Comparison of ENCODE assay signal across 22 mouse cellular contexts in genomic region chr5:107219318-107219717, GRCm38 (mm10).
A peak's percentile ranks its signal among the peaks of the same experiment; 100 is the strongest.
DNase-seq lines count a peak whose midpoint lies in the region; ATAC-seq and TF ChIP-seq lines count a peak whose summit lies in the region.
"Had no signal": no experiment of that assay in that cellular context is flagged by ENCODE, and none has a peak within 500 bp of the region (broad histone marks: within the 10 kb centered on the region; RNA-seq: fewer than 3 reads in every experiment).

No protein-coding gene starts in this region.

- H3K4me3 ChIP-seq in liver, embryonic 13.5 days (replicated peaks) = no peak overlapping the region
- no peak overlapping the region for H3K4me3 ChIP-seq in liver, postnatal 0 days (ENCODE audit: low read depth, low read length)
- no peak overlapping the region for H3K4me3 ChIP-seq in embryonic fibroblast, embryonic 13.5 days (ENCODE audit: insufficient read depth, low read length)
- H3K4me3 ChIP-seq: forebrain, embryonic 10.5 days; hindbrain, embryonic 15.5 days; intestine, embryonic 15.5 days; midbrain, embryonic 10.5 days had no signal

- no peak overlapping the region for H3K9ac ChIP-seq in liver, embryonic 13.5 days
- no peak overlapping the region for H3K9ac ChIP-seq in liver, postnatal 0 days (replicated peaks)
- H3K9ac ChIP-seq: hindbrain, embryonic 15.5 days; intestine, embryonic 15.5 days; lung, embryonic 14.5 days had no signal

- no peak for DNase-seq in liver, embryonic 13.5 days
- no peak for DNase-seq in liver, postnatal 0 days
- peak; percentile 71 for DNase-seq in NIH3T3 (ENCODE audit: low read depth)
- no peak for DNase-seq in MN1 (ENCODE audit: low spot score)
- no peak for DNase-seq in thymus, postnatal 25 days
- DNase-seq: cerebellum, adult 8-10 months; cerebellum, postnatal 36 days; embryo, embryonic 11 days; gastrocnemius, postnatal 10 days; heart, adult 11 months; kidney, adult 9 months; kidney, postnatal 14 days; lung, embryonic 14.5 days; lung, postnatal 4 days had no signal

- no peak for TF ChIP-seq POLR2A in embryonic fibroblast, embryonic 13.5 days (IDR thresholded peaks at IDR 0.05; ENCODE audit: low read depth, low read length)

- no peaks in the 10 kb centered on the region for H3K36me3 ChIP-seq in liver, embryonic 13.5 days
- no peaks in the 10 kb centered on the region for H3K36me3 ChIP-seq in liver, postnatal 0 days (replicated peaks; ENCODE audit: insufficient read depth, low read length)
- H3K36me3 ChIP-seq: forebrain, embryonic 10.5 days; hindbrain, embryonic 15.5 days; midbrain, embryonic 10.5 days had no signal

- TF ChIP-seq CTCF in liver, postnatal 0 days (IDR thresholded peaks at IDR 0.05; ENCODE audit: low read depth) = no peak
- no peak for TF ChIP-seq CTCF in embryonic fibroblast, embryonic 13.5 days (IDR thresholded peaks at IDR 0.05; ENCODE audit: borderline replicate concordance, insufficient read depth, low read length)

- no peak for TF ChIP-seq EP300 in liver, postnatal 0 days (IDR thresholded peaks at IDR 0.05; ENCODE audit: low read depth)

- H3K9me3 ChIP-seq in liver, embryonic 13.5 days (replicated peaks) = no peaks in the 10 kb centered on the region
- no peaks in the 10 kb centered on the region for H3K9me3 ChIP-seq in liver, postnatal 0 days (ENCODE audit: low read length)
- H3K9me3 ChIP-seq: forebrain, embryonic 10.5 days; hindbrain, embryonic 15.5 days; intestine, embryonic 15.5 days; midbrain, embryonic 10.5 days had no signal

- no peaks in the 10 kb centered on the region for H3K27me3 ChIP-seq in liver, embryonic 13.5 days
- no peaks in the 10 kb centered on the region for H3K27me3 ChIP-seq in liver, postnatal 0 days (ENCODE audit: insufficient read depth, low read length)
- H3K27me3 ChIP-seq: hindbrain, embryonic 15.5 days; intestine, embryonic 15.5 days had no signal

- H3K4me2 ChIP-seq in liver, embryonic 13.5 days = no peak overlapping the region
- H3K4me2 ChIP-seq in liver, postnatal 0 days (ENCODE audit: low read depth, low read length) = no peak overlapping the region
- H3K4me2 ChIP-seq: heart, embryonic 11.5 days; hindbrain, embryonic 15.5 days; intestine, embryonic 15.5 days; lung, embryonic 14.5 days had no signal

- peaks cover 69% of the 10 kb centered on the region for H3K4me1 ChIP-seq in liver, embryonic 13.5 days (replicated peaks)
- H3K4me1 ChIP-seq in liver, postnatal 0 days (ENCODE audit: insufficient read depth) = peaks cover 26% of the 10 kb centered on the region
- peaks cover 15% of the 10 kb centered on the region for H3K4me1 ChIP-seq in embryonic fibroblast, embryonic 13.5 days (ENCODE audit: control insufficient read depth, insufficient read depth, low read length)

- peak overlapping the region; percentile 50 for H3K27ac ChIP-seq in liver, embryonic 13.5 days
- H3K27ac ChIP-seq in liver, postnatal 0 days (ENCODE audit: low read depth) = no peak overlapping the region
- H3K27ac ChIP-seq in embryonic fibroblast, embryonic 13.5 days (ENCODE audit: insufficient read depth, low read length) = peak overlapping the region; percentile 6; the same call in 1 of the 2 replicates
- H3K27ac ChIP-seq: forebrain, embryonic 10.5 days; hindbrain, embryonic 15.5 days; intestine, embryonic 15.5 days; midbrain, embryonic 10.5 days had no signal

- no peak for ATAC-seq in liver, embryonic 13.5 days (ENCODE audit: low read depth)
- no peak for ATAC-seq in liver, postnatal 0 days
- peak; percentile 56 for ATAC-seq in monocyte, adult 5-6 weeks (replicated peaks; ENCODE audit: insufficient number of reproducible peaks, low FRiP score, low TSS enrichment, poor library complexity, severe bottlenecking)
- ATAC-seq: forebrain, embryonic 16.5 days; intestine, embryonic 15.5 days had no signal

- WGBS in liver, embryonic 13.5 days (ENCODE audit: insufficient replicate concordance) = 82% methylated on average over 6 of the region's 6 CpGs
- 71% methylated on average over 6 of the region's 6 CpGs for WGBS in liver, postnatal 0 days (ENCODE audit: insufficient replicate concordance)
